Comparison of ENCODE assay signal across 8 mouse cellular contexts in the genomic region with DNA sequence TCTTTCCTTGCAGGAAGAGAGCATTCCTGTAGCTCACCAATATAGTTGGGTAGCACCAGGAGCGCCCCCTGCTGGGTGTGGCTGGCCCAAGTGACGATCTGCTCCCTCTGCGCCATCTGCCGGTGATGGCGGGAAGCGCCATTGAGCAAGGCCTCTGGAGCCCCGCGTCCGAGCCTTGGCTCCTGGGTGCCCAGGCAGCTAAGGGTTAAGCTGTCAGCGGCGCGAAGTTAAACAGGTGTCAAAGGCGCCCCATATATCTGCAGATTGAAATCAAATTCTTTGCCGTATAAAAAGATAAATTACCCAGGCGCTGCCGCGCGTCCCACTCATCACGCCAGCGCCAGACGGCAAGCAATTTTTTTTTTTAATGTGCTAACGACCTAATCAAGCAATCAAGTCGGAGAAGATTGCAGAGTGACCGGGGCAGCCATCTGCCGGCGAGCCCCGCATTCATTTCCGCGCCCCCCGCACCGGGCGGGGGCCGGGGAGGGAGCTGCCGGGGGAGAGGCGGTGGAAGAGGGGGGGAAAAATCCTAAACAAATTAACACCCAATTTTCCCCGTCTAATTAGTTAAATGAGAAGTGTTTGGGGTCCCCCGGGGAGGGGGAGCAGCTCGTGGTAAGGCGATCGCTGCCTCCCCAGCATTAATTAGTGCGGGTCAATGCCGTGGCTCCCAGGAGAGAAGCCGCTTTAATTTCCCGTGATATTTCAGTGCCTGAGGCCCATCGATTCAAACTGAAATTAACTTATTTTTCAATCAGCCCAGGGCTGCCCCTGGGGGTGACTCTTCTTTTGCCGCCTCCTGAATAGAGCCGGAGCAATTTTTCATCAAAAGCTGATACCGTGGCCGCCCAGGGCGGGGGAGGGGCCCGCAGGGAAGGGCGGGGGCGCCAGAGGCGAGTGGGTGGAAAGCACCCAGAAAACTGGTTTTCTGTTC. TPM values are rescaled to one million over a fixed set of nuclear protein-coding genes. Genes with fewer than 3 reads are reported as not detected.
A peak's percentile ranks its signal among the peaks of the same experiment; 100 is the strongest.
DNase-seq lines count a peak whose midpoint lies in the region; ATAC-seq and TF ChIP-seq lines count a peak whose summit lies in the region.

No protein-coding gene starts in this region.

- peaks cover 11% of the 10 kb centered on the region for H3K4me1 ChIP-seq in erythroblast, embryonic 14.5 days (ENCODE audit: control insufficient read depth)
- H3K4me1 ChIP-seq in heart, embryonic 12.5 days (replicated peaks), result no peaks in the 10 kb centered on the region
- H3K4me1 ChIP-seq in kidney, postnatal 0 days (replicated peaks; ENCODE audit: insufficient read depth, low read length), result peaks cover 6% of the 10 kb centered on the region; the same call in 1 of the 2 replicates
- H3K4me1 ChIP-seq in liver, embryonic 11.5 days (replicated peaks; ENCODE audit: control insufficient read depth, insufficient read depth, low read length), result no peaks in the 10 kb centered on the region
- H3K4me1 ChIP-seq in stomach, embryonic 14.5 days (ENCODE audit: control insufficient read depth, insufficient read depth, low read length), result 0 out of 2 replicates have a peak, but pooled peaks cover 7% of the 10 kb centered on the region

- no peaks in the 10 kb centered on the region for H3K79me2 ChIP-seq in C2C12 (ENCODE audit: control insufficient read depth, insufficient read depth)

- H3K4me2 ChIP-seq in heart, embryonic 12.5 days, result peak overlapping the region; percentile 99
- H3K4me2 ChIP-seq in kidney, postnatal 0 days (ENCODE audit: low read length), result peak overlapping the region; percentile 95
- peak overlapping the region; percentile 98 for H3K4me2 ChIP-seq in liver, embryonic 11.5 days
- peak overlapping the region; percentile 100 for H3K4me2 ChIP-seq in stomach, embryonic 14.5 days (replicated peaks; ENCODE audit: low read depth, low read length)

- H3K9ac ChIP-seq in heart, embryonic 12.5 days, result peak overlapping the region; percentile 76
- H3K9ac ChIP-seq in kidney, postnatal 0 days (ENCODE audit: low read depth, low read length), result peak overlapping the region; percentile 49
- H3K9ac ChIP-seq in liver, embryonic 11.5 days (ENCODE audit: low read depth, low read length), result peak overlapping the region; percentile 54
- H3K9ac ChIP-seq in stomach, embryonic 14.5 days (replicated peaks; ENCODE audit: low read depth, low read length), result peak overlapping the region; percentile 42

- peak; percentile 94 for DNase-seq in brain, embryonic 14.5 days (ENCODE audit: low read depth)
- peak; percentile 88 for DNase-seq in kidney, postnatal 0 days (ENCODE audit: low spot score)
- DNase-seq in liver, embryonic 11.5 days (ENCODE audit: low spot score), result peak; percentile 88
- DNase-seq in naive thymus-derived CD4-positive, alpha-beta T cell, adult 2 months (ENCODE audit: low read depth), result peak; percentile 93

- peaks cover 10% of the 10 kb centered on the region for H3K27me3 ChIP-seq in C2C12 (ENCODE audit: control insufficient read depth, insufficient read depth, insufficient read length)
- peaks cover 36% of the 10 kb centered on the region for H3K27me3 ChIP-seq in erythroblast, embryonic 14.5 days (ENCODE audit: control insufficient read depth)
- peaks cover 26% of the 10 kb centered on the region for H3K27me3 ChIP-seq in heart, embryonic 12.5 days (replicated peaks)
- H3K27me3 ChIP-seq in kidney, postnatal 0 days (ENCODE audit: insufficient read depth, low read length), result no peaks in the 10 kb centered on the region
- H3K27me3 ChIP-seq in liver, embryonic 11.5 days (replicated peaks; ENCODE audit: control insufficient read depth, insufficient read depth, low read length), result no peaks in the 10 kb centered on the region
- H3K27me3 ChIP-seq in stomach, embryonic 14.5 days (ENCODE audit: control insufficient read depth, insufficient read depth, low read length), result no peaks in the 10 kb centered on the region

- no peak for TF ChIP-seq POLR2A in brain, embryonic 14.5 days (IDR thresholded peaks at IDR 0.05; ENCODE audit: borderline replicate concordance, extremely low read depth, insufficient read depth, insufficient read length, poor library complexity, severe bottlenecking)

- no peak overlapping the region for H3K27ac ChIP-seq in heart, embryonic 12.5 days (ENCODE audit: poor library complexity, severe bottlenecking)
- H3K27ac ChIP-seq in kidney, postnatal 0 days, result no peak overlapping the region
- no peak overlapping the region for H3K27ac ChIP-seq in liver, embryonic 11.5 days (ENCODE audit: low read depth, low read length)
- no peak overlapping the region for H3K27ac ChIP-seq in stomach, embryonic 14.5 days (ENCODE audit: low read length)

- no peak overlapping the region for H3ac ChIP-seq in C2C12 (ENCODE audit: control insufficient read depth, insufficient read length, low read depth)

- TF ChIP-seq CTCF in C2C12 (IDR thresholded peaks at IDR 0.05; ENCODE audit: control insufficient read depth, insufficient read depth, insufficient read length), result peak; percentile 100
- TF ChIP-seq CTCF in brain, embryonic 14.5 days (IDR thresholded peaks at IDR 0.05; ENCODE audit: borderline replicate concordance, extremely low read depth, insufficient read depth, insufficient read length), result peak; percentile 100
- peak; percentile 100 for TF ChIP-seq CTCF in kidney, postnatal 0 days (IDR thresholded peaks at IDR 0.05; ENCODE audit: low read depth)

- H3K9me3 ChIP-seq in erythroblast, embryonic 14.5 days (ENCODE audit: control insufficient read depth, low read length), result no peaks in the 10 kb centered on the region
- H3K9me3 ChIP-seq in heart, embryonic 12.5 days (replicated peaks), result no peaks in the 10 kb centered on the region
- H3K9me3 ChIP-seq in kidney, postnatal 0 days (replicated peaks; ENCODE audit: low read length), result no peaks in the 10 kb centered on the region
- H3K9me3 ChIP-seq in liver, embryonic 11.5 days (ENCODE audit: control insufficient read depth, low read length), result no peaks in the 10 kb centered on the region
- no peaks in the 10 kb centered on the region for H3K9me3 ChIP-seq in stomach, embryonic 14.5 days (ENCODE audit: control insufficient read depth, low read depth, low read length)

- no peak; the same call in 1 of the 2 replicates for ATAC-seq in heart, embryonic 12.5 days (ENCODE audit: insufficient number of reproducible peaks, low FRiP score)
- peak; percentile 59; the same call in 1 of the 2 replicates for ATAC-seq in kidney, postnatal 0 days (replicated peaks; ENCODE audit: low FRiP score, low read depth)
- ATAC-seq in liver, embryonic 11.5 days (replicated peaks; ENCODE audit: low FRiP score), result peak; percentile 60
- peak; percentile 73; the same call in 1 of the 2 replicates for ATAC-seq in stomach, embryonic 14.5 days (ENCODE audit: insufficient number of reproducible peaks, insufficient read depth, low FRiP score, low read depth)

- H3K79me3 ChIP-seq in C2C12 (ENCODE audit: low read depth), result no peaks in the 10 kb centered on the region

- no peaks in the 10 kb centered on the region for H3K36me3 ChIP-seq in C2C12 (ENCODE audit: control insufficient read depth, insufficient read depth)
- no peaks in the 10 kb centered on the region for H3K36me3 ChIP-seq in erythroblast, embryonic 14.5 days (ENCODE audit: control insufficient read depth)
- H3K36me3 ChIP-seq in heart, embryonic 12.5 days, result no peaks in the 10 kb centered on the region
- H3K36me3 ChIP-seq in kidney, postnatal 0 days (ENCODE audit: insufficient read depth, low read length), result no peaks in the 10 kb centered on the region
- no peaks in the 10 kb centered on the region for H3K36me3 ChIP-seq in liver, embryonic 11.5 days (ENCODE audit: control insufficient read depth, insufficient read depth, low read length)
- H3K36me3 ChIP-seq in stomach, embryonic 14.5 days (ENCODE audit: control insufficient read depth, insufficient read depth, low read length), result no peaks in the 10 kb centered on the region

- under 1% methylated on average over 54 of the region's 54 CpGs for WGBS in heart, embryonic 12.5 days
- WGBS in kidney, postnatal 0 days, result under 1% methylated on average over 54 of the region's 54 CpGs
- under 1% methylated on average over 54 of the region's 54 CpGs for WGBS in liver, embryonic 11.5 days
- 1% methylated on average over 54 of the region's 54 CpGs for WGBS in stomach, embryonic 14.5 days

- H3K4me3 ChIP-seq in C2C12 (ENCODE audit: insufficient read depth, poor library complexity, severe bottlenecking), result peak overlapping the region; percentile 26
- peak overlapping the region; percentile 57 for H3K4me3 ChIP-seq in erythroblast, embryonic 14.5 days (replicated peaks)
- H3K4me3 ChIP-seq in heart, embryonic 12.5 days, result peak overlapping the region; percentile 61
- peak overlapping the region; percentile 53 for H3K4me3 ChIP-seq in kidney, postnatal 0 days (replicated peaks; ENCODE audit: low read depth, low read length)
- peak overlapping the region; percentile 60 for H3K4me3 ChIP-seq in liver, embryonic 11.5 days (ENCODE audit: low read depth, low read length)
- peak overlapping the region; percentile 54 for H3K4me3 ChIP-seq in stomach, embryonic 14.5 days (ENCODE audit: low read depth, low read length)

RNA-seq across cellular contexts. Expression of a gene that starts 20.5 kb away (rescaled TPM):
- polyA plus RNA-seq in C2C12 (2012; fragmentation: generic; extraction: Trizol), result not detected
- 2.5 and 5.8 TPM in 2 replicates for polyA plus RNA-seq in brain, embryonic 14.5 days (2012; rRNA removed)
- not detected in 2 replicates for polyA plus RNA-seq in erythroblast, embryonic 14.5 days (2012)
- polyA plus RNA-seq in heart, embryonic 12.5 days (2016; fragmentation: Nextera tagmentation; extraction: Ambion mirVana), result not detected in 2 replicates
- polyA plus RNA-seq in kidney, postnatal 0 days (2015; fragmentation: Nextera tagmentation; extraction: Ambion mirVana), result not detected in 2 replicates
- not detected in 2 replicates for polyA plus RNA-seq in liver, embryonic 11.5 days (2014; fragmentation: Nextera tagmentation; extraction: Ambion mirVana)
- polyA plus RNA-seq in stomach, embryonic 14.5 days (2014; fragmentation: Nextera tagmentation; extraction: Ambion mirVana), result not detected in 2 replicates

RNA-seq across cellular contexts. Expression of a gene that starts 27.1 kb away (rescaled TPM):
- 8.5 TPM for polyA plus RNA-seq in C2C12 (2012; fragmentation: generic; extraction: Trizol)
- 25.1 and 34.0 TPM in 2 replicates for polyA plus RNA-seq in brain, embryonic 14.5 days (2012; rRNA removed)
- polyA plus RNA-seq in erythroblast, embryonic 14.5 days (2012), result 0.03 TPM in 2 replicates
- 10.3 and 10.4 TPM in 2 replicates for polyA plus RNA-seq in heart, embryonic 12.5 days (2016; fragmentation: Nextera tagmentation; extraction: Ambion mirVana)
- 12.1 and 16.9 TPM in 2 replicates for polyA plus RNA-seq in kidney, postnatal 0 days (2015; fragmentation: Nextera tagmentation; extraction: Ambion mirVana)
- polyA plus RNA-seq in liver, embryonic 11.5 days (2014; fragmentation: Nextera tagmentation; extraction: Ambion mirVana), result 8.2 and 9.5 TPM in 2 replicates
- polyA plus RNA-seq in stomach, embryonic 14.5 days (2014; fragmentation: Nextera tagmentation; extraction: Ambion mirVana), result 13.4 and 15.0 TPM in 2 replicates

RNA-seq across cellular contexts. Expression of a gene that starts 50.7 kb away (rescaled TPM):
- not detected for polyA plus RNA-seq in C2C12 (2012; fragmentation: generic; extraction: Trizol)
- 0.03 TPM in 1 of 2 replicates, not detected in the other for polyA plus RNA-seq in brain, embryonic 14.5 days (2012; rRNA removed)
- not detected in 2 replicates for polyA plus RNA-seq in erythroblast, embryonic 14.5 days (2012)
- polyA plus RNA-seq in heart, embryonic 12.5 days (2016; fragmentation: Nextera tagmentation; extraction: Ambion mirVana), result not detected in 2 replicates
- polyA plus RNA-seq in kidney, postnatal 0 days (2015; fragmentation: Nextera tagmentation; extraction: Ambion mirVana), result not detected in 2 replicates
- polyA plus RNA-seq in liver, embryonic 11.5 days (2014; fragmentation: Nextera tagmentation; extraction: Ambion mirVana), result not detected in 2 replicates
- not detected in 2 replicates for polyA plus RNA-seq in stomach, embryonic 14.5 days (2014; fragmentation: Nextera tagmentation; extraction: Ambion mirVana)
